Mouse (Mus musculus) spleen, adult 2 months (tissue): Measurements from ENCODE around the gene Mcat. TPM values are rescaled to one million over a fixed set of nuclear protein-coding genes. Genes with fewer than 3 reads are reported as not detected.

Source experiments
- DNase-seq, 2 experiments: peaks; one replicate each; pipeline versions ENCODE4 v3.0.0 to v3.0.0-alpha.2; 2012 to 2021; ENCODE audit warnings: low spot score in 2 of 2, low read depth in 1 of 2
- H3K27ac ChIP-seq: fragments of 200-500 bp; 2 replicates; pipeline ENCODE4 v1.5.1; 2012; ENCODE audit warnings: low read length, inconsistent platforms; ENCODE audit not compliant: insufficient read depth
- H3K27me3 ChIP-seq: fragments of 200-500 bp; 2 replicates; pipeline ENCODE4 v1.6.1; 2012; ENCODE audit warnings: mild to moderate bottlenecking, moderate library complexity, low read length, inconsistent platforms; ENCODE audit not compliant: control insufficient read depth, insufficient read depth
- H3K36me3 ChIP-seq: fragments of 200-500 bp; 2 replicates; pipeline ENCODE4 v1.6.1; 2012; ENCODE audit warnings: mild to moderate bottlenecking, low read length, inconsistent platforms; ENCODE audit not compliant: control insufficient read depth, insufficient read depth
- H3K4me1 ChIP-seq: fragments of 200-500 bp; 2 replicates; pipeline ENCODE4 v1.6.1; 2011; ENCODE audit warnings: inconsistent platforms; ENCODE audit not compliant: control insufficient read depth, insufficient read depth, insufficient read length
- H3K4me3 ChIP-seq: fragments of 200-500 bp; 2 replicates; pipeline ENCODE4 v1.5.1; 2011; ENCODE audit warnings: mild to moderate bottlenecking, inconsistent platforms; ENCODE audit not compliant: insufficient read depth, insufficient read length; ENCODE audit errors: extremely low read depth
- CTCF ChIP-seq: fragments of 200-500 bp; IDR thresholded peaks from 2 replicates; pipeline ENCODE4 v1.5.1; 2011; ENCODE audit warnings: mild to moderate bottlenecking, inconsistent platforms; ENCODE audit not compliant: insufficient read depth, insufficient read length, insufficient replicate concordance; ENCODE audit errors: extremely low read depth
- POLR2A ChIP-seq: fragments of 200-500 bp; IDR thresholded peaks from 2 replicates; pipeline ENCODE4 v1.6.1; 2011; ENCODE audit warnings: low read depth, low read length, inconsistent platforms
- WGBS: fragments of 180-500 bp; shearing (Covaris S2); methylation state at CpG from one replicate; pipeline ENCODE4 v1.1.7; 2018; 5-methylcytosine and 5-hydroxymethylcytosine counted together
- polyA plus RNA-seq: library from polyadenylated mRNA; depleted of rRNA; stranded (reverse); fragments of >200 nt; gene quantifications from 2 replicates; pipeline ENCODE4 v1.2.3, GENCODE M21; 2012

Gene Mcat
- polyA plus RNA-seq, 1 experiment, result 19.1 TPM

DNA sequence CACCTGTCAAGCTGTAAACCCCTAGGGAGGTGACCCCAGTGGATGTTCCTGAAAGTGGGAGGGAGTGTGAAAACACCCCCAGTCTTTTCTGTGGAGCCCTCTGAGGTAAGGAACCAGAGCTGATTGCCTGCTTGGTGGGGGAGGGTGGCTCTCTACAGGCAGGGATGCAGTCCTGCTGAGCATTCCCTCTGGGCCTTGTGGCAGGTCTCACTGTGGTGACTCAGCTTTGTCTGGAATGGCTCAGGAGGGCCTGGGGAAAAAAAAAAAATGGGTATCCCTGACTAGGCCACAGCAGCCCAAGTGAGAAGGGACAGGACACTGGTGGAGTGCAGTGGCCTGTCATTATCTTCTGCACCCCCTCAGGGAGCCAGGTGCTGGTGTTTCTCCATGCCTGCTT lies 29.6 kb upstream of the Mcat start:
- Histone ChIP-seq H3K4me1 (no peaks in the 10 kb centered on the region; the same call in 1 of the 2 replicates), H3K36me3 (no peaks in the 10 kb centered on the region), H3K4me3 (0 out of 2 replicates have a peak overlapping the region, but pooled peaks have one; percentile 10), H3K27ac (peak overlapping the region; percentile 45; the same call in 1 of the 2 replicates), H3K27me3 (no peaks in the 10 kb centered on the region)
- TF ChIP-seq CTCF, result no peak
- TF ChIP-seq POLR2A, result no peak
- no peak for DNase-seq

DNA sequence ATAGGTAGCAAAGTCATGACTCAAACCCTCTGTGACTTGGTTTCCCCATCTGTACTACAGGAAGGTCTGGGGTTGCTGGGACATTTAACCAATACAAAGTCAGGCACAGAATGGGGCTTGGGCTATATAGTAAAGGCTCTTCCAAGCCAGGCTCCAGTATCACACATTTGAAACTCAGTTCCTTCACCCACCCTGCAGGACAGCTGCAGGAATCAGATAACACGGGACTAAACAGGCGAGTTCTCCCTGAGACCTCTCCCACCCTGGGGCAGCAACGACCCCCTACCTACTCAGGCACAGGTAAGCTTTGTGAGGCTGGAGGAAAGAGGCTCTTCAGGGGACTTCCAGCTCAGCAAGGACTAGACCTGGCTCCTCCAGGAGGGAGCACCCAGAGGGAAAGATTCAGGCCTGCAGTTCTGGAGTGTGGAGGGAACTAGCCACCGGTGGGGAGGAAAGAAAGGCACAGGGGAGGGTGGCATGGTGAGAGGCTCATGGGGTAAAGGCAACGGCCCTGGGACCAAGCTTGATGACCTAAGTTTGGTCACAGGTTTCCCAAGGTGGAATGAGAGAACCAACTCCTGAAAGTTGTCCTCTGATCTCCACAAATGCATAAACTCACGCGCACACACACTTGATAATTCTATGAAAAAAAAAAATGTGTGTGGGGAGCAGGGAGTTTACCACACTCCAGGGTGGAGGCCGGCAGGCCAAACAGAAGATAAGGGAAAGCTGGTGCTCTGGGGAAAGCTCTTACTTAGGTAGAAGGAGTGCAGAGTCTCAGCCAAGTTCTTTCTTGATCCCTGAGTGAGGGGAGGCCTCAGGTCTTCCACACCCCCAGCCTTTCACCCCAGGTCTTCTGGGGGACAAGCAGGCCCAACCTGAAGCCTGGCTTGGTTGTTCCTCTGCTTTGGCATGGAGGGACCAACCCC lies 28.9 kb upstream of the Mcat start:
- Histone ChIP-seq H3K4me1 (no peaks in the 10 kb centered on the region; the same call in 1 of the 2 replicates), H3K36me3 (no peaks in the 10 kb centered on the region), H3K27me3 (no peaks in the 10 kb centered on the region), H3K27ac (peak overlapping the region; percentile 74), H3K4me3 (0 out of 2 replicates have a peak overlapping the region, but pooled peaks have one; percentile 10)
- DNase-seq, result no peak
- TF ChIP-seq POLR2A (no peak), CTCF (no peak)
- 81% methylated on average over 8 of the region's 8 CpGs for WGBS

DNA sequence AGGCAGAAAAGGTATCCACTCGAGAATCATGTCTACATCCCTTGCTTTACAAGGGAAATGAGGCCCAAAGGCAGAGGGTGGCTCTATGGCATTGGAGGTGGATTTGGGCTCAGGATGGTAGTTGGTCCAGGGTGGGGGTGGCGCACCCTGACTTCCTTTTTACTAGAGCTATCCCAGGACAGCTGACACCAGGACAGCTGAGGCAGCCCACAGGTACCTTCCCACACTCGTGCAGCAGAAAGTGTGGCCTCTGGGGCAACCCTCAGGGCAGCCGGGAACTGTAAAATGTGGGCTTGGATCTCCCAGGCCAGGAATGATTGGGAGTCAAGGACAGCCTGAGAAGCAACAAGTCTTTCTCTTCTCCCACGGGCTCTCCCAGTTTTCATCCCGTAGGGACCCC lies 28.2 kb upstream of the Mcat start:
- no peak for DNase-seq
- Histone ChIP-seq H3K27me3 (no peaks in the 10 kb centered on the region), H3K27ac (no peak overlapping the region; the same call in 1 of the 2 replicates), H3K4me1 (no peaks in the 10 kb centered on the region; the same call in 1 of the 2 replicates), H3K36me3 (peaks cover 2% of the 10 kb centered on the region; the same call in 1 of the 2 replicates), H3K4me3 (no peak overlapping the region)
- WGBS, result 86% methylated on average over 6 of the region's 6 CpGs
- no peak for TF ChIP-seq POLR2A
- TF ChIP-seq CTCF, result no peak

DNA sequence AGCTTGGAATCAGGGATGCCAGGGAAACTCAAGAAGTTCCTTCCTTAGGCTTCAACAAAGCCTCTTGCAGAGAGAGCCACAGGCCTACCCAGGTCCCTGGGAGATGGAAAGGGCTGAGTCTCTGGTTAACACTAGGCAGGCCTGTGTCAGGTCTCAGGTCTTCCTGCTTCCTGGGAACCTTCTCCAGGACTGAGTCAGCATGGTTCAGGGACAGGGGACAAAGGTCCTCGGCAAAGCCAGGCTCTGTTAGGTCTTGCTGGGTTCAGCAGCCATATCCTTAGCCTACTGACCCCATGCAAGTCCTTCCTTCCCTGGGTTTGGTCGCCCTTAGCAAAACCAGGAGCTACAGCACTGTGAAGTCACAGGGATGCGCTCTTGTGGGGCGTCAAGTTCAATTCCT lies 27.3 kb upstream of the Mcat start:
- Histone ChIP-seq H3K27ac (no peak overlapping the region), H3K4me3 (no peak overlapping the region), H3K27me3 (no peaks in the 10 kb centered on the region), H3K36me3 (peaks cover 10% of the 10 kb centered on the region), H3K4me1 (no peaks in the 10 kb centered on the region; the same call in 1 of the 2 replicates)
- TF ChIP-seq CTCF (no peak), POLR2A (no peak)
- DNase-seq, result no peak
- WGBS, result 96% methylated on average over 4 of the region's 4 CpGs

DNA sequence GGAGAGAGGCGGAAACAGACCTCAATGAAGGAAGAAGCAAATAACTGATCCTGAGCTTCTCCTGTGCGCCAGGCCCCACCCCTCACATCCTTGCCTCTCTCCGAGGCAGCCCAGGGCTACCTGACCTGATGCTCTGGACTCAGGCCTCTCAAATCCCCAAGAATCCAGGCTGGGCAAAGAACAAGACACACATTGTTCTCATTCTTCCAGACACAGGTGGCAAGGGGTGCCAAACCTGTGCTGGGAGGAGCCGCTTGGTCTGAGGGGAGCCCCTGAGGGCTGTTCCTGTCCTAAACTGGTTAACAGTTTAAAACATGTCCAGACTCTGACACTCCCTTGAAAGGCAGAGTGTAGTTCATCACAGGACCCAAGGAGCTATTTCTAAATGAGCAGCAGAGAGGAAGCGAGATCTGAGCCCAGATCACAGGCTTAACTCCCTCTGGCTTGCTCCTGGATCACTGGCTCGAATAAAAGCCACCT lies 21.2 kb upstream of the Mcat start:
- WGBS, result 95% methylated on average over 6 of the region's 6 CpGs
- H3K27ac ChIP-seq, result no peak overlapping the region
- peaks cover 16% of the 10 kb centered on the region for H3K36me3 ChIP-seq
- TF ChIP-seq CTCF (no peak), POLR2A (no peak)
- DNase-seq, result no peak
- H3K4me3 ChIP-seq, result no peak overlapping the region
- H3K4me1 ChIP-seq, result no peaks in the 10 kb centered on the region
- no peaks in the 10 kb centered on the region for H3K27me3 ChIP-seq

DNA sequence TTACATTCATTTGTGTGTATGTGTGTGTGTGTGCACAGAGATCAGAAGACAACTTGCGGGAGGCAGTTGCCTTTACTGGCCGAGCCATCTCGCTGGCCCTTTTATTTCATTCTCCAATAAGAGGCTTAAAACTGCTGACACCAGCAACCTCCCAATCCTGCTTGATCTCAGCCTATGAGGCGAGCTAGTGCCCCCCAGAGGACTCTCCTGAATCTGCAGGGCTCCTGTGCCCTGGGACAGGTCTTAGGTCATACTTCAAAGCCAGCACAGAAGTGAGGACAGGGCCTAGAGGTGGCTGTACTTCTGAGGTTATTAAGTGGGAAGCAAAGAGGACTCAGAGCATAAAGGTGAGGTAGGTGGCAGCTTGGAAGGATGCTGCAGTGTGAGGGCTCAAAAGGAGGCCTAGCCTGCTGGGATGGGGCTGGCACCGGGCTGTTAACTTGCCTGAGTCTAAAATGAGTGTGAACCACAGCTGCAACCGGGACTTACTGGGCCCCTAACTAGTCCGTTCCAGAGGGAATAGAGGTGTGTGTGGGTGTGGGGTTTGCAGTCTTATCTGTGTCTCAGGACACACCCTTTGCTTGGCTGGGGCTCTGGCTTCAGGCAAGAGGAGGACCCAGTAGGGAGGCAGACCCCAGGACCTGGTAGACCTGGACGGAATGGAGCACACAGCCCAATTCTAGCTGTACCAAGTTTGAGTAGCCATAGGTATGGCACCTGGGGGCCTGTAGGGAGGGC lies 20.0 kb upstream of the Mcat start:
- peak in 1 of 2 experiments; percentile 38 for DNase-seq
- 83% methylated on average over 8 of the region's 8 CpGs for WGBS
- Histone ChIP-seq H3K4me3 (no peak overlapping the region), H3K27ac (no peak overlapping the region), H3K4me1 (no peaks in the 10 kb centered on the region), H3K36me3 (peaks cover 16% of the 10 kb centered on the region), H3K27me3 (no peaks in the 10 kb centered on the region)
- TF ChIP-seq CTCF, result peak; percentile 41; the same call in 1 of the 2 replicates
- TF ChIP-seq POLR2A, result no peak
